Mouse (Mus musculus) midbrain, embryonic 13.5 days (tissue): Measurements from ENCODE around the gene B3galt1. TPM values are rescaled to one million over a fixed set of nuclear protein-coding genes. Genes with fewer than 3 reads are reported as not detected.

Experiments used
- ATAC-seq: fragments of 200-750 bp; cut with Nextera tagmentation; 2 replicates; pipeline ENCODE4 v1.8.0; 2017; ENCODE audit warnings: mild to moderate bottlenecking, moderate TSS enrichment, moderate library complexity
- H3K27ac ChIP-seq: fragments of 300-500 bp; sonication (generic); 2 replicates; pipeline ENCODE4 v1.5.1; 2015; ENCODE audit warnings: inconsistent platforms, mild to moderate bottlenecking, moderate library complexity
- H3K27me3 ChIP-seq: fragments of 300-500 bp; sonication (generic); 2 replicates; pipeline ENCODE4 v1.6.1; 2015; ENCODE audit warnings: mild to moderate bottlenecking, inconsistent platforms
- H3K36me3 ChIP-seq: fragments of 300-500 bp; sonication (generic); 2 replicates; pipeline ENCODE4 v1.6.1; 2015; ENCODE audit warnings: mild to moderate bottlenecking, inconsistent platforms
- H3K4me1 ChIP-seq: fragments of 300-500 bp; sonication (generic); replicated peaks from 2 replicates; pipeline ENCODE4 v1.6.1; 2015; ENCODE audit warnings: inconsistent platforms
- H3K4me2 ChIP-seq: fragments of 300-500 bp; sonication (generic); replicated peaks from 2 replicates; pipeline ENCODE4 v1.6.1; 2015; ENCODE audit warnings: moderate library complexity, mild to moderate bottlenecking, inconsistent platforms
- H3K4me3 ChIP-seq: fragments of 300-500 bp; sonication (generic); replicated peaks from 2 replicates; pipeline ENCODE4 v1.5.1; 2015; ENCODE audit warnings: mild to moderate bottlenecking, inconsistent platforms
- H3K9ac ChIP-seq: fragments of 300-500 bp; sonication (generic); replicated peaks from 2 replicates; pipeline ENCODE4 v1.6.1; 2015; ENCODE audit warnings: mild to moderate bottlenecking, inconsistent platforms
- H3K9me3 ChIP-seq: fragments of 300-500 bp; sonication (generic); 2 replicates; pipeline ENCODE4 v1.6.1; 2016; ENCODE audit warnings: mild to moderate bottlenecking, inconsistent platforms
- WGBS: fragments of 180-500 bp; shearing (Covaris S2); methylation state at CpG from one replicate; pipeline ENCODE4 v1.1.7; 2015; 5-methylcytosine and 5-hydroxymethylcytosine counted together
- polyA plus RNA-seq: library from polyadenylated mRNA; unstranded; fragments of >200 nt; fragmentation: Nextera tagmentation; extraction: Ambion mirVana; gene quantifications from 2 replicates; pipeline ENCODE4 v1.2.1, GENCODE M21; 2015

B3galt1 gene
- polyA plus RNA-seq, 1 experiment from 2014 or later, result 43.5 TPM

DNA sequence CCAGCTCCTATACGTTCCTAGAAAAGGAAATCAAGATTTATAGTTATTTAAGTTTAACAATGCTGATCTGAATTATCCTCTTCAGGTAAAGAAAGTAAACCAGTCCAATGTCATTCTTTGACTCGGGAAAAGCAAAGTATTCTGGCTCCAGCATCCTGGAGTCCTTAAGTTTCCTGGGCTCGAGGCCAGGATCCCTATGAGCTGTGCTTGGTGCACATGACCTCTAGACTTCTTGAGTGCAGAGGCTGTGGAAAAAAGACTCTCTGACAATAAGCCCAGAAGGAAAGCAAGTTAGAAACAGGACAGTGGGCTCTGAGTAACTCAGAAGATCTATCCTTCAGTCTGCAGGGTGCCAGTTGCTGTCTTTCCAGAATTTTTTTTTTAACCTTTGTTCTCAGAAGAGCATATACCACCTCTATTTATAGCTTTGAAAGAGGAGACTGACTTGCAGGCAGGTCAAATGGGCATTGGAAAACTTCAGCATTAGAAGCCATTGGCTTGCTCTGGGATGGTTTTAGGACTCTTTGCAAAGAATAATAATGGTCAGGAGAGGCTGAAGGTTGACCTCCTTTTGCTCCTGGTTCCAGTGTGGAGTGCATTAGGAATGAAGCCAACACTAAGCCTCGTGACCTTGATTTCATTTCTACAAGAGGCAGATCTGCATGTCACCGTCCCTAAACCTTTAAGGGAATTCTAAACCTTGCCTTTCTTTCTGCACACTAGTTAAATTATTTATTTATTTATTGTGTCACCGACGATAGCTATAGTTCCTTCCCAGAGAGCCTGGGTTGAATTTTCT, 26.4 kb downstream of the B3galt1 start:
- WGBS, result 86% methylated on average over 7 of the region's 7 CpGs

GRCm38 (mm10) chr2:67622902-67623301, 57.2 kb downstream of the B3galt1 start:
- no peak overlapping the region for H3K9ac ChIP-seq
- H3K9me3 ChIP-seq, result no peaks in the 10 kb centered on the region
- no peak overlapping the region for H3K4me2 ChIP-seq
- H3K27ac ChIP-seq, result no peak overlapping the region
- ATAC-seq, result no peak
- no peak overlapping the region for H3K4me3 ChIP-seq
- H3K27me3 ChIP-seq, result no peaks in the 10 kb centered on the region
- no peaks in the 10 kb centered on the region for H3K4me1 ChIP-seq
- no peaks in the 10 kb centered on the region for H3K36me3 ChIP-seq

More for the DNA sequence above, 26.4 kb downstream of the B3galt1 start:
- H3K4me1 ChIP-seq, result no peaks in the 10 kb centered on the region
- no peaks in the 10 kb centered on the region for H3K27me3 ChIP-seq
- H3K4me3 ChIP-seq, result no peak overlapping the region
- no peaks in the 10 kb centered on the region for H3K36me3 ChIP-seq
- no peak overlapping the region for H3K27ac ChIP-seq
- ATAC-seq, result no peak
- H3K9ac ChIP-seq, result no peak overlapping the region
- no peak overlapping the region for H3K4me2 ChIP-seq
- H3K9me3 ChIP-seq, result no peaks in the 10 kb centered on the region

- Histone ChIP-seq H3K36me3 (no peaks in the 10 kb centered on the region), H3K4me1 (no peaks in the 10 kb centered on the region), H3K27me3 (no peaks in the 10 kb centered on the region), H3K27ac (no peak overlapping the region), H3K9ac (no peak overlapping the region), H3K9me3 (no peaks in the 10 kb centered on the region), H3K4me3 (no peak overlapping the region), H3K4me2 (no peak overlapping the region)
- ATAC-seq, result no peak
- WGBS, result 73% methylated on average over 3 of the region's 3 CpGs
Observed at GRCm38 (mm10) chr2:67627667-67628066, 62.0 kb downstream of the B3galt1 start.

DNA sequence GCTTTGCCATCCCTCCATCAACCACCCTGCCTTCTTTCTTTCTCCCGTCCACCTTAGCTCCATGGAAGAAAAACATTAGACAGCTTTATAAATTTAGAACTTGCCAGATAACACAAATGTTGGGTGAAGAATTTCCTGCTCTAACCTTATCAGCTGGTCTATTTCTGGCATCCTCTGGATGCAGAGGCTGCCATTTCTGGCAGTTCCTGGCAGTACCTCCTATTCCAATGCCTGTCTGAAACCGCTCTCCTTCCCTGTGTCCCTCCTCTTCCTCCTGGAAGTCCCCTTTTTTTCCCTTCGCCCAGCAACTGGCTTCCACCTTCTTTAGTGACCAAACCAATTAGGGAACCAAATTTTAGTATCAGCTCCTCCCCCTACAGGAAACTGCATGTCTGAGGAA, 62.6 kb downstream of the B3galt1 start:
- no peak overlapping the region for H3K4me2 ChIP-seq
- no peaks in the 10 kb centered on the region for H3K36me3 ChIP-seq
- no peaks in the 10 kb centered on the region for H3K4me1 ChIP-seq
- no peaks in the 10 kb centered on the region for H3K9me3 ChIP-seq
- no peak overlapping the region for H3K4me3 ChIP-seq
- no peak for ATAC-seq
- H3K9ac ChIP-seq, result no peak overlapping the region
- no peaks in the 10 kb centered on the region for H3K27me3 ChIP-seq
- 84% methylated on average over 3 of the region's 3 CpGs for WGBS
- no peak overlapping the region for H3K27ac ChIP-seq

DNA sequence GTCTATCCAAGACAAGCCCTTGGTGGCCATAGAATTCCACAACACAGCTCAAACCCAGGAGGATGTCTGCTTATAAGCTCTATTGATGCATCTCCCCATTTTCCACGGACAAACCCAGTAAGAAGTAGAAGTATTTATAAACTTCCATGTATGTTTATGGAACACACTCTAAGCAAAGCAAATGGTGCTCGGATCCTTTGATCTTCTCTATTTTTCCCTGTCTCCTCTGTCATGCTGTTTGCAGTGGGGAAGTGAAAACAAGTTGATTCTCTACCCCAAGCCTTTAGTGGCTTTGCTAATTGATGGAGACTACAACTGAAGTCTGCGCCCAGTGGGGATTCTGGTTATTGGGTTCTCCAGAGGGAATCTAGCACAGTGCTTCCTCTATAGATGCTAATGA, 89.2 kb downstream of the B3galt1 start:
- H3K36me3 ChIP-seq, result no peaks in the 10 kb centered on the region
- ATAC-seq, result no peak

DNA sequence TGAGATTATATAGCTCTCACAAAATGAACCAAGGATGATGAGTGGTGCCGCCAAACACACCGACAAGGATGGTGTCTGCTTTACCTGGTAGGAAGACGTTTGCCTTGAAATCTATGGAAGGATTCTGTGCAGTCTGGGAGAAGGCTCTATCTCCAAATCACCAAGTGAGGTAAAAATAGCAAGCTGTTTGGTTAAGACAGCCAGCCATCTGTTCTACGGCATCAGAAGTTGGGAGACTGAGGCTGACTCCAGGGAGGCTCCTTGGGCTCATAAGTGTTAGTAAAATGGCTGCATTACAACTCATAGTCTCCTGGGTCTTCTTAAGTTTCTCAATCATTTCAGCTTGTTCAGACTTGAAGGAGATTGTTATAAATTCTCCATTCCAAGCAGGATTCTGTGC, 91.7 kb downstream of the B3galt1 start:
- Histone ChIP-seq H3K4me1 (no peaks in the 10 kb centered on the region; the same call in 1 of the 2 replicates), H3K36me3 (no peaks in the 10 kb centered on the region), H3K4me2 (no peak overlapping the region), H3K9me3 (no peaks in the 10 kb centered on the region), H3K4me3 (no peak overlapping the region), H3K9ac (no peak overlapping the region), H3K27me3 (no peaks in the 10 kb centered on the region), H3K27ac (no peak overlapping the region)
- no peak for ATAC-seq
- 92% methylated on average over 4 of the region's 4 CpGs for WGBS

More for the DNA sequence above, 89.2 kb downstream of the B3galt1 start:
- Histone ChIP-seq H3K9ac (no peak overlapping the region), H3K4me2 (no peak overlapping the region), H3K4me1 (peaks cover 5% of the 10 kb centered on the region; the same call in 1 of the 2 replicates), H3K9me3 (no peaks in the 10 kb centered on the region), H3K4me3 (no peak overlapping the region), H3K27me3 (no peaks in the 10 kb centered on the region), H3K27ac (no peak overlapping the region)
- 74% methylated on average over 3 of the region's 3 CpGs for WGBS

DNA sequence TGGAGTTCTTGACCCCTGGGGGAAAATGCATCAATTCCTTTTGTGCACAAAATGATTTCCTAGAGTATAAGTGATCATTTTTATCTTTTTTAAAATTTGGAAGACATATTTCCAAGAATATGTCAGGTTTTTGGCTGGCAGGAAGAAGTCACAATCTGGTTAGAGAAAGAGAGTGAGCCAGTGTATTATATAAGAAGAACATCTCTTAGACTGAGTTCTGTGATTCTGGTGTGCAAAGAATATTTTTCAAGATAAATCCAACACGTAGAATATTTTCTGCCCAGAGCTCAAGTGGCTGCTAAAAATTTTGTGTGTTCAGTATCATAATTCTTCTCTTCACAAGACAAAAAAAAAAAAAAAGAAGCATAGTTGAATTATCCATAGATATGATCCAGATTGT, 92.4 kb downstream of the B3galt1 start:
- H3K4me2 ChIP-seq, result no peak overlapping the region
- H3K27me3 ChIP-seq, result no peaks in the 10 kb centered on the region
- no peaks in the 10 kb centered on the region for H3K9me3 ChIP-seq
- no peak overlapping the region for H3K4me3 ChIP-seq
- H3K36me3 ChIP-seq, result no peaks in the 10 kb centered on the region
- no peak overlapping the region for H3K27ac ChIP-seq
- no peak overlapping the region for H3K9ac ChIP-seq
- no peak for ATAC-seq
- no peaks in the 10 kb centered on the region; the same call in 1 of the 2 replicates for H3K4me1 ChIP-seq
- 89% methylated on average over 1 of the region's 1 CpGs for WGBS

- Histone ChIP-seq H3K9me3 (no peaks in the 10 kb centered on the region), H3K4me3 (no peak overlapping the region), H3K4me2 (no peak overlapping the region), H3K36me3 (no peaks in the 10 kb centered on the region), H3K9ac (no peak overlapping the region), H3K27ac (no peak overlapping the region), H3K4me1 (no peaks in the 10 kb centered on the region), H3K27me3 (no peaks in the 10 kb centered on the region)
- no peak for ATAC-seq
- WGBS, result 95% methylated on average over 2 of the region's 2 CpGs
Observed at GRCm38 (mm10) chr2:67671721-67672120, 106.0 kb downstream of the B3galt1 start.

GRCm38 (mm10) chr2:67677697-67678096, 112.0 kb downstream of the B3galt1 start:
- no peak overlapping the region for H3K9ac ChIP-seq
- no peak overlapping the region for H3K27ac ChIP-seq
- H3K9me3 ChIP-seq, result no peaks in the 10 kb centered on the region
- no peaks in the 10 kb centered on the region for H3K27me3 ChIP-seq
- H3K4me2 ChIP-seq, result no peak overlapping the region
- no peaks in the 10 kb centered on the region for H3K36me3 ChIP-seq
- 74% methylated on average over 4 of the region's 4 CpGs for WGBS
- ATAC-seq, result peak; percentile 67; the same call in 1 of the 2 replicates
- peaks cover 4% of the 10 kb centered on the region; the same call in 1 of the 2 replicates for H3K4me1 ChIP-seq
- H3K4me3 ChIP-seq, result no peak overlapping the region

GRCm38 (mm10) chr2:67724249-67724648, 158.6 kb downstream of the B3galt1 start:
- WGBS, result 86% methylated on average over 5 of the region's 5 CpGs
- H3K4me2 ChIP-seq, result no peak overlapping the region
- H3K27me3 ChIP-seq, result no peaks in the 10 kb centered on the region
- H3K36me3 ChIP-seq, result no peaks in the 10 kb centered on the region
- no peaks in the 10 kb centered on the region for H3K4me1 ChIP-seq
- no peak overlapping the region for H3K27ac ChIP-seq
- no peak overlapping the region for H3K9ac ChIP-seq
- no peak for ATAC-seq
- H3K4me3 ChIP-seq, result no peak overlapping the region
- H3K9me3 ChIP-seq, result no peaks in the 10 kb centered on the region

GRCm38 (mm10) chr2:67730771-67731170, 165.1 kb downstream of the B3galt1 start:
- H3K9ac ChIP-seq, result no peak overlapping the region
- ATAC-seq, result no peak
- H3K36me3 ChIP-seq, result no peaks in the 10 kb centered on the region
- H3K9me3 ChIP-seq, result no peaks in the 10 kb centered on the region
- H3K27me3 ChIP-seq, result no peaks in the 10 kb centered on the region
- no peak overlapping the region for H3K4me3 ChIP-seq
- no peak overlapping the region for H3K27ac ChIP-seq
- no peaks in the 10 kb centered on the region for H3K4me1 ChIP-seq
- no peak overlapping the region for H3K4me2 ChIP-seq
- WGBS, result 75% methylated on average over 2 of the region's 2 CpGs

GRCm38 (mm10) chr2:67751585-67751984, 185.9 kb downstream of the B3galt1 start:
- Histone ChIP-seq H3K4me3 (no peak overlapping the region), H3K27me3 (no peaks in the 10 kb centered on the region), H3K27ac (no peak overlapping the region), H3K9me3 (no peaks in the 10 kb centered on the region), H3K36me3 (no peaks in the 10 kb centered on the region), H3K4me1 (peaks cover 3% of the 10 kb centered on the region; the same call in 1 of the 2 replicates), H3K9ac (no peak overlapping the region), H3K4me2 (no peak overlapping the region)
- ATAC-seq, result peak; percentile 17; the same call in 1 of the 2 replicates
- 72% methylated on average over 3 of the region's 3 CpGs for WGBS

GRCm38 (mm10) chr2:67756507-67756906, 190.8 kb downstream of the B3galt1 start:
- Histone ChIP-seq H3K4me2 (no peak overlapping the region), H3K36me3 (no peaks in the 10 kb centered on the region), H3K4me3 (no peak overlapping the region), H3K4me1 (peaks cover 6% of the 10 kb centered on the region; the same call in 1 of the 2 replicates), H3K27me3 (no peaks in the 10 kb centered on the region), H3K9ac (no peak overlapping the region), H3K27ac (no peak overlapping the region), H3K9me3 (no peaks in the 10 kb centered on the region)
- ATAC-seq, result no peak
- WGBS, result 44% methylated on average over 6 of the region's 6 CpGs
